Mouse (Mus musculus): ENCODE results near the gene Ppp4r1.

The Ppp4r1 gene

DNA sequence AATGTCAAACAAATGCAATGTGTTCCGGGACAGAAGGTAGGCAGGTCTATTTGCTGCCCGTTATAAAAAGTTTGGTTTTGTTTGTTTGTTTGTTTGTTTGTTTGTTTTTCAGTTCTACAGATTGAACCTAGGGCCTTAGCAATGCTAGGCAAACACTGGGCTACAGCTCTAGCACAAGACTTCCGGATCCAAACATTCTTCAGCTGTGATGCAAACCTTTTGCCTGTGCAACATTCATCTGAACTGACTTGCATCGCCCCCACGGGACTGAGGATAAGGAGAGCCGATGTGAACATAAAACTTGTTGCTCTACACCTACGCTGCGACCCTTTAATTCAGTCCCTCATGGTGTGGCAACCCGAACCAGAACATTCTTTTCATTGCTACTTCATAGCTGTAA lies 104.2 kb downstream of the Ppp4r1 start:
- DNase-seq (ENCODE audit: extremely low spot score, low spot score): no peak

DNA sequence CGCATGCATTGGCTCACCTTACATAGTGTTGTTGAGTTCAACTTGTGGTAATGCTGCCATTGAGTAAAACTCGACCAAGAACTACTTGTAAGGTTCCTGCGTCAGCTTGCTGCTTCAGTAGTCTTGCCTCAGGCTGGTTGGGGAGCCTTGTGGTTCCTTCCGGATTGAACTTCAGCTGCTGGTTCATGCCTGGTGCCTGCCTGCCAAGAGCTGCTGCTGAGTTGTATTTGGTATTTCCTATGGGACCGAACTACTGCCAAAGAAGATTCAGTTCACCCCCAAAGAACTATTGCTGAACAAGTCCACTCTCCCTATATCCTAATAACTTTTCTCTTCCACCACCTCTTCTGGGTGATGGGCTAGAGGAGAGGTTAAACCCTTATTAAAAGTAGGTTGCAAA lies 107.1 kb downstream of the Ppp4r1 start:
- no peak for DNase-seq (ENCODE audit: extremely low spot score, low spot score)
